Mouse (Mus musculus) intestine, postnatal 0 days (tissue): ENCODE data around the gene Polr2h. TPM values are rescaled to one million over a fixed set of nuclear protein-coding genes. Genes with fewer than 3 reads are reported as not detected.

Experiments used
- ATAC-seq: fragments of 200-750 bp; cut with Nextera tagmentation; 2 replicates; pipeline ENCODE4 v1.8.0; 2017; ENCODE audit warnings: mild to moderate bottlenecking, moderate TSS enrichment, moderate library complexity
- H3K27ac ChIP-seq: fragments of 300-500 bp; sonication (generic); 2 replicates; pipeline ENCODE4 v1.5.1; 2014; ENCODE audit warnings: mild to moderate bottlenecking, low read depth, low read length, moderate library complexity
- H3K27me3 ChIP-seq: fragments of 300-500 bp; sonication (generic); replicated peaks from 2 replicates; pipeline ENCODE4 v1.6.1; 2014; ENCODE audit warnings: low read length, mixed read lengths; ENCODE audit not compliant: control insufficient read depth, insufficient read depth
- H3K36me3 ChIP-seq: fragments of 300-500 bp; sonication (generic); 2 replicates; pipeline ENCODE4 v1.6.1; 2014; ENCODE audit warnings: mild to moderate bottlenecking, moderate library complexity; ENCODE audit not compliant: control insufficient read depth, insufficient read depth
- H3K4me1 ChIP-seq: fragments of 300-500 bp; sonication (generic); replicated peaks from 2 replicates; pipeline ENCODE4 v1.6.1; 2014; ENCODE audit warnings: antibody characterized with exemption, low read length, mixed read lengths; ENCODE audit not compliant: control insufficient read depth, insufficient read depth
- H3K4me2 ChIP-seq: fragments of 300-500 bp; sonication (generic); replicated peaks from 2 replicates; pipeline ENCODE4 v1.6.1; 2014; ENCODE audit warnings: low read depth, mild to moderate bottlenecking, moderate library complexity
- H3K4me3 ChIP-seq: fragments of 300-500 bp; sonication (generic); 2 replicates; pipeline ENCODE4 v1.5.1; 2014; ENCODE audit warnings: low read depth, low read length
- H3K9ac ChIP-seq: fragments of 300-500 bp; sonication (generic); 2 replicates; pipeline ENCODE4 v1.6.1; 2014; ENCODE audit warnings: mild to moderate bottlenecking, low read depth, low read length
- H3K9me3 ChIP-seq: fragments of 300-500 bp; sonication (generic); 2 replicates; pipeline ENCODE4 v1.6.1; 2016; ENCODE audit warnings: mixed run types; ENCODE audit not compliant: control insufficient read depth
- CTCF ChIP-seq: sonication (generic); IDR thresholded peaks from 2 replicates; pipeline ENCODE4 v1.5.1; 2016; ENCODE audit warnings: low read depth, mild to moderate bottlenecking, control low read depth, antibody characterized with exemption, moderate library complexity
- WGBS: fragments of 180-500 bp; shearing (Covaris S2); extraction: QIAGEN DNeasy Blood & Tissue Kit; methylation state at CpG from one replicate; pipeline ENCODE4 v1.1.7; 2014; 5-methylcytosine and 5-hydroxymethylcytosine counted together
- polyA plus RNA-seq: library from polyadenylated mRNA; unstranded; fragments of >200 nt; fragmentation: Nextera tagmentation; extraction: Ambion mirVana; gene quantifications from 2 replicates; pipeline ENCODE4 v1.2.1, GENCODE M21; 2015

Gene Polr2h
- polyA plus RNA-seq, 1 experiment from 2014 or later: 52.9 TPM

- no peak for ATAC-seq
- H3K36me3 ChIP-seq: peaks cover 22% of the 10 kb centered on the region
- peak overlapping the region; percentile 97 for H3K27ac ChIP-seq
- H3K9ac ChIP-seq: peak overlapping the region; percentile 62
- 0 out of 2 replicates have a peak, but pooled peaks cover 5% of the 10 kb centered on the region for H3K4me1 ChIP-seq
- H3K27me3 ChIP-seq: no peaks in the 10 kb centered on the region
- H3K4me3 ChIP-seq: peak overlapping the region; percentile 68
- H3K9me3 ChIP-seq: no peaks in the 10 kb centered on the region
- TF ChIP-seq CTCF: no peak
- WGBS: 0% methylated on average over 8 of the region's 8 CpGs
- H3K4me2 ChIP-seq: peak overlapping the region; percentile 92
Measured at GRCm38 (mm10) chr16:20716841-20717180, 654 bp upstream of the Polr2h start.

- H3K4me2 ChIP-seq: peak overlapping the region; percentile 92
- H3K9me3 ChIP-seq: no peaks in the 10 kb centered on the region
- H3K27me3 ChIP-seq: no peaks in the 10 kb centered on the region
- H3K36me3 ChIP-seq: peaks cover 12% of the 10 kb centered on the region
- WGBS: 2% methylated on average over 18 of the region's 18 CpGs
- peak overlapping the region; percentile 68 for H3K4me3 ChIP-seq
- ATAC-seq: no peak
- H3K4me1 ChIP-seq: 0 out of 2 replicates have a peak, but pooled peaks cover 5% of the 10 kb centered on the region
- H3K27ac ChIP-seq: peak overlapping the region; percentile 97
- peak overlapping the region; percentile 62 for H3K9ac ChIP-seq
- TF ChIP-seq CTCF: no peak
Measured at GRCm38 (mm10) chr16:20717978-20718670, 659 bp downstream of the Polr2h start.

- no peak overlapping the region for H3K27ac ChIP-seq
- TF ChIP-seq CTCF: no peak
- 0 out of 2 replicates have a peak, but pooled peaks cover 3% of the 10 kb centered on the region for H3K4me1 ChIP-seq
- H3K9ac ChIP-seq: no peak overlapping the region
- no peaks in the 10 kb centered on the region for H3K9me3 ChIP-seq
- H3K4me2 ChIP-seq: no peak overlapping the region
- H3K27me3 ChIP-seq: no peaks in the 10 kb centered on the region
- H3K36me3 ChIP-seq: peaks cover 8% of the 10 kb centered on the region
- no peak for ATAC-seq
- WGBS: 82% methylated on average over 10 of the region's 10 CpGs
- H3K4me3 ChIP-seq: no peak overlapping the region
Measured at GRCm38 (mm10) chr16:20721808-20722207, 4.3 kb downstream of the Polr2h start.

- no peaks in the 10 kb centered on the region for H3K9me3 ChIP-seq
- no peaks in the 10 kb centered on the region for H3K27me3 ChIP-seq
- no peak overlapping the region for H3K9ac ChIP-seq
- H3K4me1 ChIP-seq: 0 out of 2 replicates have a peak, but pooled peaks cover 3% of the 10 kb centered on the region
- 57% methylated on average over 4 of the region's 4 CpGs for WGBS
- no peak overlapping the region for H3K4me3 ChIP-seq
- H3K4me2 ChIP-seq: no peak overlapping the region
- H3K36me3 ChIP-seq: peaks cover 8% of the 10 kb centered on the region
- H3K27ac ChIP-seq: no peak overlapping the region
- no peak for ATAC-seq
- TF ChIP-seq CTCF: no peak
Measured at GRCm38 (mm10) chr16:20722736-20723135, 5.3 kb downstream of the Polr2h start.

GRCm38 (mm10) chr16:20723247-20723646 lies 5.8 kb downstream of the Polr2h start:
- 31% methylated on average over 4 of the region's 4 CpGs for WGBS
- Histone ChIP-seq H3K9me3 (no peaks in the 10 kb centered on the region), H3K4me1 (0 out of 2 replicates have a peak, but pooled peaks cover 3% of the 10 kb centered on the region), H3K4me3 (no peak overlapping the region), H3K27me3 (no peaks in the 10 kb centered on the region), H3K9ac (no peak overlapping the region), H3K36me3 (peaks cover 9% of the 10 kb centered on the region), H3K4me2 (no peak overlapping the region), H3K27ac (no peak overlapping the region)
- TF ChIP-seq CTCF: no peak
- no peak for ATAC-seq

GRCm38 (mm10) chr16:20724338-20724748 lies 6.9 kb downstream of the Polr2h start:
- no peak overlapping the region for H3K4me3 ChIP-seq
- no peak overlapping the region for H3K27ac ChIP-seq
- no peaks in the 10 kb centered on the region for H3K4me1 ChIP-seq
- H3K27me3 ChIP-seq: no peaks in the 10 kb centered on the region
- H3K4me2 ChIP-seq: 0 out of 2 replicates have a peak overlapping the region, but pooled peaks have one; percentile 7
- WGBS: 31% methylated on average over 5 of the region's 5 CpGs
- TF ChIP-seq CTCF: peak; percentile 98
- no peaks in the 10 kb centered on the region for H3K9me3 ChIP-seq
- peak; percentile 77 for ATAC-seq
- no peak overlapping the region for H3K9ac ChIP-seq
- H3K36me3 ChIP-seq: peaks cover 14% of the 10 kb centered on the region
